Mouse (Mus musculus) induced T-regulatory cell, adult 2 months (primary cell): ENCODE results near the gene Reg2.
"Not testable (repeated sequence)": the region's sequence is repeated elsewhere in the genome, so short reads cannot be mapped to it uniquely, and the experiment has no call there.

Experiments used
- DNase-seq: peaks from one replicate; pipeline ENCODE4 v3.0.0-alpha.2; 2012; ENCODE audit warnings: low read depth

The Reg2 gene

DNA sequence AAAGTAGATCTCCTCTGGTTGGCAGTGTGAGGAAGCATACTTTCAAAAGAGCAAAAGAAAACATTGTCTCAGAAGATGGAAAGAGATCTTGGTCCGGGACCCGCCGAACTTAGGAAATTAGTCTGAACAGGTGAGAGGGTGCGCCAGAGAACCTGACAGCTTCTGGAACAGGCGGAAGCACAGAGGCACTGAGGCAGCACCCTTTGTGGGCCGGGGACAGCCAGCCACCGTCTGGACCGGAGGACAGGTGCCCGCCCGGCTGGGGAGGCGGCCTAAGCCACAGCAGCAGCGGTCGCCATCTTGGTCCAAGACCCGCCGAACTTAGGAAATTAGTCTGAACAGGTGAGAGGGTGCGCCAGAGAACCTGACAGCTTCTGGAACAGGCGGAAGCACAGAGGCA is at the start of gene Reg2:
TSS of gene Reg2 (plus strand) at position 301 of the 400 bp plus-strand sequence.
- not testable (repeated sequence) for DNase-seq

- no peak for DNase-seq
Observed at GRCm38 (mm10) chr6:78361971-78362563, 33.4 kb upstream of the Reg2 start.

DNA sequence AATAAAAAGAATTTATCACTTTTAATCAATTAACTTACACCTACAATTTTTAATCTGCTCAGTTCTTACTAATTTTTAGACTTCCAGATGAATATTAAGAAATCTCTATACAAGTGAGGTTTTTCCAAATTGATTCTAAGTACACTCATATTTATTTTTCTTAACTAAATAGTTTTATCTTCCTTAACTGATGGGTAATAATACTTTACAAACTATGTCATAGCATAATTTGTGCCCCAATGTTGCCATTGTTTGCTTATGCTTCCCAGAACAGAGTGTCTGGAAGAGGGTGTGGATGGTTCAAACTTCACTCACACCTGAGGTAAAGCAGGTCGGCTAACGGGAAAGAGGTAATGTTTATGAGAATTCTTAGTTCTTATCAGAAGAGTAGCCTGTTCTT is 25.1 kb upstream of the Reg2 start, which contains the start of gene Reg3b:
TSS of gene Reg3b (plus strand) at position 301 of the 400 bp plus-strand sequence.
- no peak for DNase-seq

DNA sequence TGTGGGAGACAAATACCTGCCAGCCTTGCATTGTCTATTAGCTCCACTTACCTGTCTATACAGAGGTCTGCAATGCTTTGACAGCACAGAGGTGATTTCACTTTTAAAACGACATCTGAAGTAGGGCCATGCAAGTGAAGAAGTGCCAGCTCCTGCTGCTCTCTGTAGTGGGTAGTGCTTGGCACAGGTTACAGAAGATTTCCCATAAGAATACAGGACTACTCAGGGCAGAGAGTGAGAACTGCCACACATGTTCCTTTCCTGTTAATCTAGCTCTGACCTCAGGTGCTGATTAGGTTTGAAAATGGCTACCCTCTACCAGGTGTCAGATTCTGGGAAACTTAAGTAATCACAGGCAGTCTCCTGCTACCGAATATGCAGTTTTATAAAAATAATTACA is 16.7 kb upstream of the Reg2 start, which contains the start of gene Reg3d:
TSS of gene Reg3d (minus strand) at position 101 of the 400 bp plus-strand sequence.
- DNase-seq = no peak

GRCm38 (mm10) chr6:78380409-78380808 is 15.0 kb upstream of the Reg2 start, which contains the start of gene Reg3a:
Gene Reg3a (plus strand): TSS chr6:78380709.
- no peak for DNase-seq

DNA sequence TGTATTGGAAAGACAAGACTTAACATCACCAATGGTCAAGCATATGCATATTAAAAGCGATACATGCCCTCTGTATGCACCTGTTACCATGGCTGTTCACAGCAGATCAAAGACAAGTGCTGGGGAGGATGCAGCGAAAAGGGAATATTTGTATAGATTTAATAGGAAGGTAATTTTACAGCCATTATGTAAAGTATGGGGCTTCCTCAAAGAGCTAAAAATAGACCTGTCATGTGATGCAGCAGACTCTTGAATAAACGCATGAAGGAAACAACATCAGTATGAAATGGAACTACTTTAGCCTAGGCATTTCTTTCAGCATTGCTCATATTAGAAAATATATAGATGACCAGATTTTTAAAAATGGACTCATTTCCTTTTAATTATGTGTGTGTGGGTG is 9.8 kb upstream of the Reg2 start:
- no peak for DNase-seq

- not testable (repeated sequence) for DNase-seq
Observed at GRCm38 (mm10) chr6:78422411-78422810, 27.0 kb downstream of the Reg2 start, which contains the start of gene Reg1. Gene Reg1 (plus strand): TSS chr6:78422711.

- no peak for DNase-seq
Observed at GRCm38 (mm10) chr6:78425497-78425896, 30.1 kb downstream of the Reg2 start.

- no peak for DNase-seq
Observed at GRCm38 (mm10) chr6:78447202-78447601, 51.8 kb downstream of the Reg2 start.

- no peak for DNase-seq
Observed at GRCm38 (mm10) chr6:78448409-78448808, 53.0 kb downstream of the Reg2 start.

- no peak for DNase-seq
Observed at GRCm38 (mm10) chr6:78452804-78453203, 57.4 kb downstream of the Reg2 start.
